Mouse (Mus musculus): ENCODE results near the gene Tsc22d3.

GRCm38 (mm10) chrX:140527231-140527630, 73.2 kb downstream of the Tsc22d3 start:
- TF ChIP-seq POLR2A (IDR thresholded peaks at IDR 0.05; ENCODE audit: low read depth, low read length) = no peak
- no peak for TF ChIP-seq CTCF (conservative IDR thresholded peaks at IDR 0.05 in 1 of 2, IDR thresholded peaks at IDR 0.05 in 1 of 2; ENCODE audit: low read depth in 2 of 2, low read length in 2 of 2)
- TF ChIP-seq POLR2AphosphoS2 (IDR thresholded peaks at IDR 0.05; ENCODE audit: low read depth, low read length) = no peak
- no peak for TF ChIP-seq HCFC1 (IDR thresholded peaks at IDR 0.05; ENCODE audit: low read depth, low read length)
- no peak for TF ChIP-seq SIN3A (IDR thresholded peaks at IDR 0.05; ENCODE audit: low read length)
- TF ChIP-seq MAFK (IDR thresholded peaks at IDR 0.05; ENCODE audit: insufficient replicate concordance, low read length) = no peak
- no peak for TF ChIP-seq USF1 (IDR thresholded peaks at IDR 0.05; ENCODE audit: low read depth, low read length)
- TF ChIP-seq ZMIZ1 (IDR thresholded peaks at IDR 0.05; ENCODE audit: low read depth, low read length) = no peak
- no peak for TF ChIP-seq E2F4 (IDR thresholded peaks at IDR 0.05; ENCODE audit: insufficient replicate concordance, low read depth, low read length)
- no peak for TF ChIP-seq MYC (IDR thresholded peaks at IDR 0.05; ENCODE audit: low read depth, low read length)
- no peak for TF ChIP-seq TCF12 (IDR thresholded peaks at IDR 0.05; ENCODE audit: low read depth, low read length)

Measured in CH12.LX (cell line).